Mouse (Mus musculus): ENCODE data around the gene Pfas.

DNA sequence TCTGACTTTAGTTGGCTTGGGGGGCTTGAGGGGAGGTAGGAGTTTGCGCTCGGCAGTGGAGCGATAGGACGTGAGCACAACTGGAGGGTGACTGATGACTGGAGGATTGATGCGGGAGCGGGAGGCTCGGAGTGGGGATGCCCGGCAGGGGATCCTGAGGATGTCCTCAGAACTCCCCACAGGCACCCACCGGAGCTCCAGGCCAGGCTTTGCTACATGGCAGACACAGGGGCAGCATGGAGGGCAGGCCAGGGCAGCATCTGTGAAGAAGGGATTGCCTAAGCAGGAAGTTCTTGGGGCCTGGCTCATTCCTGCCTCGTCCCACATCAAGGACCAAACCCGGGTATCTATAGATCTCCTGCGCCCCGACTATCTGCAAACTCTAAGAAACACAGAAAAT lies 54.4 kb downstream of the Pfas start:
- TF ChIP-seq POLR2A (IDR thresholded peaks at IDR 0.05; ENCODE audit: control insufficient read depth in 1 of 2, insufficient read depth in 1 of 2, low read depth in 1 of 2, low read length in 2 of 2, poor library complexity in 1 of 2) (no peak), CTCF (IDR thresholded peaks at IDR 0.05 in 2 of 3, conservative IDR thresholded peaks at IDR 0.05 in 1 of 3; ENCODE audit: control insufficient read depth in 1 of 3, insufficient read depth in 1 of 3, low read depth in 2 of 3, low read length in 3 of 3, poor library complexity in 1 of 3, severe bottlenecking in 1 of 3) (no peak), USF1 (IDR thresholded peaks at IDR 0.05; ENCODE audit: low read depth, low read length) (no peak), E2F4 (IDR thresholded peaks at IDR 0.05; ENCODE audit: borderline replicate concordance, low read depth, low read length) (no peak), EP300 (IDR thresholded peaks at IDR 0.05; ENCODE audit: low read depth in 1 of 2, low read length in 2 of 2) (no peak), ETS1 (IDR thresholded peaks at IDR 0.05; ENCODE audit: low read depth, low read length) (no peak), MAZ (IDR thresholded peaks at IDR 0.05; ENCODE audit: low read depth, low read length) (no peak), BHLHE40 (IDR thresholded peaks at IDR 0.05; ENCODE audit: borderline replicate concordance, low read depth, low read length) (no peak), MAX (IDR thresholded peaks at IDR 0.05; ENCODE audit: low read length) (no peak), MAFK (IDR thresholded peaks at IDR 0.05; ENCODE audit: borderline replicate concordance, low read depth, low read length) (no peak), GATA1 (IDR thresholded peaks at IDR 0.05; ENCODE audit: low read depth, low read length) (no peak), MXI1 (IDR thresholded peaks at IDR 0.05; ENCODE audit: low read depth, low read length) (no peak)

All from MEL (cell line).